In genomic region chr10:10107123-10107525, GRCm38 (mm10) we compare ENCODE assay signal across 9 mouse cellular contexts.
DNase-seq lines count a peak whose midpoint lies in the region; ATAC-seq lines count a peak whose summit lies in the region.
"Had no signal": no experiment of that assay in that cellular context is flagged by ENCODE, and none has a peak within 500 bp of the region (broad histone marks: within the 10 kb centered on the region; RNA-seq: fewer than 3 reads in every experiment).

No protein-coding gene starts in this region.

- H3K27ac ChIP-seq in hindbrain, embryonic 12.5 days: no peak overlapping the region
- no peak overlapping the region for H3K27ac ChIP-seq in hindbrain, embryonic 11.5 days (ENCODE audit: low read depth, low read length)
- H3K27ac ChIP-seq in intestine, embryonic 15.5 days: no peak overlapping the region
- H3K27ac ChIP-seq: embryonic facial prominence, embryonic 15.5 days had no signal

- ATAC-seq in hindbrain, embryonic 12.5 days (ENCODE audit: low FRiP score): peak; percentile 52; the same call in 1 of the 2 replicates
- no peak; the same call in 1 of the 2 replicates for ATAC-seq in hindbrain, embryonic 11.5 days (ENCODE audit: low FRiP score)
- no peak for ATAC-seq in intestine, embryonic 15.5 days

- no peak overlapping the region for H3K4me3 ChIP-seq in hindbrain, embryonic 12.5 days
- no peak overlapping the region for H3K4me3 ChIP-seq in hindbrain, embryonic 11.5 days (ENCODE audit: low read depth, low read length)
- no peak overlapping the region for H3K4me3 ChIP-seq in intestine, embryonic 15.5 days (replicated peaks)
- H3K4me3 ChIP-seq: embryonic facial prominence, embryonic 15.5 days had no signal

- no peaks in the 10 kb centered on the region for H3K27me3 ChIP-seq in hindbrain, embryonic 12.5 days
- H3K27me3 ChIP-seq in hindbrain, embryonic 11.5 days (ENCODE audit: control insufficient read depth, insufficient read depth, low read length): no peaks in the 10 kb centered on the region
- H3K27me3 ChIP-seq in intestine, embryonic 15.5 days (replicated peaks): no peaks in the 10 kb centered on the region
- H3K27me3 ChIP-seq: embryonic facial prominence, embryonic 15.5 days had no signal

- 50% methylated on average over 3 of the region's 3 CpGs for WGBS in hindbrain, embryonic 12.5 days
- 69% methylated on average over 3 of the region's 3 CpGs for WGBS in hindbrain, embryonic 11.5 days
- WGBS in intestine, embryonic 15.5 days: 51% methylated on average over 3 of the region's 3 CpGs

- no peak for DNase-seq in hindbrain, embryonic 11.5 days (ENCODE audit: low spot score)
- peak; percentile 77 to 89 for DNase-seq in frontal cortex, postnatal 36 days (ENCODE audit: low spot score in 2 of 2)
- DNase-seq in left cerebral cortex, adult 9 months (ENCODE audit: low spot score in 2 of 2): peak; percentile 70 to 85
- DNase-seq in right cerebral cortex, postnatal 25 days: peak; percentile 73
- no peak for DNase-seq in thymus, postnatal 10 days (ENCODE audit: low spot score in 2 of 2)
- DNase-seq in thymus, postnatal 14 days: no peak

- no peaks in the 10 kb centered on the region for H3K4me1 ChIP-seq in hindbrain, embryonic 12.5 days
- H3K4me1 ChIP-seq in hindbrain, embryonic 11.5 days (replicated peaks; ENCODE audit: control insufficient read depth, insufficient read depth, low read length): no peaks in the 10 kb centered on the region
- H3K4me1 ChIP-seq in intestine, embryonic 15.5 days (replicated peaks): no peaks in the 10 kb centered on the region
- H3K4me1 ChIP-seq: embryonic facial prominence, embryonic 15.5 days had no signal

- no peaks in the 10 kb centered on the region for H3K9me3 ChIP-seq in hindbrain, embryonic 12.5 days (replicated peaks)
- no peaks in the 10 kb centered on the region for H3K9me3 ChIP-seq in hindbrain, embryonic 11.5 days (ENCODE audit: control insufficient read depth, low read length)
- H3K9me3 ChIP-seq in intestine, embryonic 15.5 days: no peaks in the 10 kb centered on the region
- H3K9me3 ChIP-seq: embryonic facial prominence, embryonic 15.5 days had no signal

- no peak overlapping the region for H3K4me2 ChIP-seq in hindbrain, embryonic 12.5 days (replicated peaks)
- H3K4me2 ChIP-seq in hindbrain, embryonic 11.5 days (replicated peaks; ENCODE audit: low read depth, low read length): no peak overlapping the region
- no peak overlapping the region for H3K4me2 ChIP-seq in intestine, embryonic 15.5 days (replicated peaks)
- H3K4me2 ChIP-seq: embryonic facial prominence, embryonic 15.5 days had no signal

- no peaks in the 10 kb centered on the region for H3K36me3 ChIP-seq in hindbrain, embryonic 12.5 days
- H3K36me3 ChIP-seq in hindbrain, embryonic 11.5 days (ENCODE audit: control insufficient read depth, insufficient read depth, low read length): no peaks in the 10 kb centered on the region
- H3K36me3 ChIP-seq in intestine, embryonic 15.5 days: no peaks in the 10 kb centered on the region
- H3K36me3 ChIP-seq: embryonic facial prominence, embryonic 15.5 days had no signal

- H3K9ac ChIP-seq in hindbrain, embryonic 12.5 days: no peak overlapping the region
- no peak overlapping the region for H3K9ac ChIP-seq in hindbrain, embryonic 11.5 days (ENCODE audit: low read depth, low read length)
- H3K9ac ChIP-seq in intestine, embryonic 15.5 days: no peak overlapping the region
- H3K9ac ChIP-seq: embryonic facial prominence, embryonic 15.5 days had no signal

Comparison
In these comparisons a context has a peak if more than half of its experiments do, and no peak if none do; other contexts are left out.
1. DNase-seq: peak in frontal cortex, postnatal 36 days (2 of 2), left cerebral cortex, adult 9 months (2 of 2) and right cerebral cortex, postnatal 25 days (single experiment); none in hindbrain, embryonic 11.5 days (single experiment), thymus, postnatal 10 days (0 of 2) and thymus, postnatal 14 days (single experiment).